Mouse (Mus musculus): ENCODE measurements around the gene Grb7.

DNA sequence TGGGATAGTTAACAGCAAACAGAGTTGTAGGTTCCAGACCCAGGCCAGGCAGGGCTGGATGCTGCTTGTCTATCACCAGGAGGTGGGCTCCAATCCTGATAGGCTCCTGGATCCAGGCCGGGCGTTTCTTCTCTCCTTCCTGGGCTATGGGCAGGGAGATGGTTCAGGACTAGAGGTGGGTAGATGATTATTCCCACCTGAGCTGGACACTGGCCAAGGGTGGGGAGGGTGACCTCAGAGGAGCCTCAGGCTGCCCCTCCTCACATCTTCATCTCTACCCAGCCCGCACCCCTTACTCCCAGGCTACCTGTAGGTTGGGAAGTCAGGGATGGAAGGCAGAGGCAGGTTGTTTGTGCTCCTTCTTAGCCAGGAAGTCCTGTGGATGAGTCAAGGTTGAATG lies 3.2 kb downstream of the Grb7 start:
- TF ChIP-seq CTCF (IDR thresholded peaks at IDR 0.05; ENCODE audit: low read depth) (no peak), EP300 (IDR thresholded peaks at IDR 0.05; ENCODE audit: low read depth) (no peak)
